Mouse (Mus musculus): Measurements from ENCODE around the gene Cytl1. TPM values are rescaled to one million over a fixed set of nuclear protein-coding genes. Genes with fewer than 3 reads are reported as not detected.

Cytl1 gene
- 0.94 and 1.2 TPM in 2 replicates for polyA plus RNA-seq (2012; rRNA removed)

DNA sequence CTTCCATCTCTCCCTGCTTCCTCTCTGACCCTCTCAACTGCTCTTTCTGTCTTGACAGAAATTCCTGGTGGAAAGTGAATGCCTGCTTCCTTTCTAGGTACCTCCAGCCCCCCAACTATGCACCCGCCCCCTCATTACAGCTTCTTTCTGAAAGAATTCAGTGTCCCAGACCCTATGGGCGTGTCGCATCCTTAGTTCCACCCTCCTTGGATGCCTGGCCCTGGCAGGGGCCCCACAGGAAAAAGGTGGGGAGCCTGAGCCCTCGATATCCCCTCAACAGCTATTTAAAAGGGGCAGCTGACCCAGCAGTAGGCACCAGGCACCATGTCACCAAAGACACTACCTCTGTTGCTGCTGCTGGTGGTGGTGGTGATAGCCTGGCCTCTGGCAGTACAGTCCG is at the start of gene Cytl1:
Gene Cytl1, plus strand, starts transcription at position 296 of the 400 bp plus-strand sequence.
- 64% methylated on average over 5 of the region's 5 CpGs for WGBS
- H3K27me3 ChIP-seq (ENCODE audit: control insufficient read depth, insufficient read depth, low read length) = no peaks in the 10 kb centered on the region
- H3K4me1 ChIP-seq (ENCODE audit: control insufficient read depth, insufficient read depth, insufficient read length) = no peaks in the 10 kb centered on the region
- no peak for DNase-seq (ENCODE audit: low read depth in 1 of 2, low spot score in 2 of 2)
- no peaks in the 10 kb centered on the region for H3K36me3 ChIP-seq (ENCODE audit: control insufficient read depth, insufficient read depth, low read length)
- TF ChIP-seq POLR2A (IDR thresholded peaks at IDR 0.05; ENCODE audit: low read depth, low read length) (no peak), CTCF (IDR thresholded peaks at IDR 0.05; ENCODE audit: extremely low read depth, insufficient read depth, insufficient read length, insufficient replicate concordance) (no peak)
- H3K27ac ChIP-seq (ENCODE audit: insufficient read depth, low read length) = no peak within 1 kb of the TSS
- no peak within 1 kb of the TSS for H3K4me3 ChIP-seq (ENCODE audit: extremely low read depth, insufficient read depth, insufficient read length)

DNA sequence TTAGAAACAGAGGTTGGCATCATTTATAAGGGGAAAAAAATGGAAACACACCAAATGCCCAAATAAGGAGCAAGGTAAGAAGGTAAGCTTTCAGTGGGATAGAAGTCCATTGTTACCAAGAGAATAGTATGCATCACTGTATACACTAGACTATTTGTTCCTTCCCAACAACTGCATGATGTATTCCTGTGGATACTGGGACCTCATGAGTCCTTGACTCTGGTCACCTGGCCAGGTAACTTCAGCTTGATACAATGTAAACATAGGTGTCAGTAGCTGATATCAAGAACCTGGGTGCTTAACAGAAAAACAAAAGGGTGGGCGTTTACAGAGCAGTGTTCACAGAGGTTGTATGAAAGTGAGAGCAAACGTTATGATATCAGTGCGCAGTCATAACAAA is 42.6 kb upstream of the Cytl1 start:
- no peak for DNase-seq (ENCODE audit: low read depth in 1 of 2, low spot score in 2 of 2)
- no peak overlapping the region for H3K27ac ChIP-seq (ENCODE audit: insufficient read depth, low read length)
- no peak overlapping the region for H3K4me3 ChIP-seq (ENCODE audit: extremely low read depth, insufficient read depth, insufficient read length)
- WGBS = 78% methylated on average over 3 of the region's 3 CpGs
- no peaks in the 10 kb centered on the region for H3K27me3 ChIP-seq (ENCODE audit: control insufficient read depth, insufficient read depth, low read length)
- TF ChIP-seq CTCF (IDR thresholded peaks at IDR 0.05; ENCODE audit: extremely low read depth, insufficient read depth, insufficient read length, insufficient replicate concordance) (no peak), POLR2A (IDR thresholded peaks at IDR 0.05; ENCODE audit: low read depth, low read length) (no peak)
- H3K4me1 ChIP-seq (ENCODE audit: control insufficient read depth, insufficient read depth, insufficient read length) = no peaks in the 10 kb centered on the region
- no peaks in the 10 kb centered on the region for H3K36me3 ChIP-seq (ENCODE audit: control insufficient read depth, insufficient read depth, low read length)

GRCm38 (mm10) chr5:37695773-37696172 is 39.5 kb upstream of the Cytl1 start:
- Histone ChIP-seq H3K4me1 (ENCODE audit: control insufficient read depth, insufficient read depth, insufficient read length) (no peaks in the 10 kb centered on the region), H3K36me3 (ENCODE audit: control insufficient read depth, insufficient read depth, low read length) (no peaks in the 10 kb centered on the region), H3K27ac (ENCODE audit: insufficient read depth, low read length) (no peak overlapping the region), H3K4me3 (ENCODE audit: extremely low read depth, insufficient read depth, insufficient read length) (no peak overlapping the region), H3K27me3 (ENCODE audit: control insufficient read depth, insufficient read depth, low read length) (no peaks in the 10 kb centered on the region)
- WGBS = 60% methylated on average over 4 of the region's 4 CpGs
- TF ChIP-seq CTCF (IDR thresholded peaks at IDR 0.05; ENCODE audit: extremely low read depth, insufficient read depth, insufficient read length, insufficient replicate concordance) = no peak
- TF ChIP-seq POLR2A (IDR thresholded peaks at IDR 0.05; ENCODE audit: low read depth, low read length) = no peak
- no peak for DNase-seq (ENCODE audit: low read depth in 1 of 2, low spot score in 2 of 2)

- Histone ChIP-seq H3K36me3 (ENCODE audit: control insufficient read depth, insufficient read depth, low read length) (no peaks in the 10 kb centered on the region), H3K4me1 (ENCODE audit: control insufficient read depth, insufficient read depth, insufficient read length) (no peaks in the 10 kb centered on the region), H3K4me3 (ENCODE audit: extremely low read depth, insufficient read depth, insufficient read length) (no peak overlapping the region), H3K27me3 (ENCODE audit: control insufficient read depth, insufficient read depth, low read length) (no peaks in the 10 kb centered on the region; the same call in 1 of the 2 replicates), H3K27ac (ENCODE audit: insufficient read depth, low read length) (no peak overlapping the region)
- DNase-seq (ENCODE audit: low read depth in 1 of 2, low spot score in 2 of 2) = no peak
- WGBS = 84% methylated on average over 7 of the region's 7 CpGs
- TF ChIP-seq CTCF (IDR thresholded peaks at IDR 0.05; ENCODE audit: extremely low read depth, insufficient read depth, insufficient read length, insufficient replicate concordance) (no peak), POLR2A (IDR thresholded peaks at IDR 0.05; ENCODE audit: low read depth, low read length) (no peak)
Measured at GRCm38 (mm10) chr5:37697286-37697685, 38.0 kb upstream of the Cytl1 start.

- TF ChIP-seq CTCF (IDR thresholded peaks at IDR 0.05; ENCODE audit: extremely low read depth, insufficient read depth, insufficient read length, insufficient replicate concordance) = no peak
- TF ChIP-seq POLR2A (IDR thresholded peaks at IDR 0.05; ENCODE audit: low read depth, low read length) = no peak
- H3K27me3 ChIP-seq (ENCODE audit: control insufficient read depth, insufficient read depth, low read length) = no peaks in the 10 kb centered on the region; the same call in 1 of the 2 replicates
- no peak overlapping the region for H3K4me3 ChIP-seq (ENCODE audit: extremely low read depth, insufficient read depth, insufficient read length)
- no peak overlapping the region for H3K27ac ChIP-seq (ENCODE audit: insufficient read depth, low read length)
- no peaks in the 10 kb centered on the region for H3K4me1 ChIP-seq (ENCODE audit: control insufficient read depth, insufficient read depth, insufficient read length)
- no peaks in the 10 kb centered on the region for H3K36me3 ChIP-seq (ENCODE audit: control insufficient read depth, insufficient read depth, low read length)
- DNase-seq (ENCODE audit: low read depth in 1 of 2, low spot score in 2 of 2) = no peak
- 40% methylated on average over 12 of the region's 12 CpGs for WGBS
Measured at GRCm38 (mm10) chr5:37699757-37700156, 35.6 kb upstream of the Cytl1 start.

DNA sequence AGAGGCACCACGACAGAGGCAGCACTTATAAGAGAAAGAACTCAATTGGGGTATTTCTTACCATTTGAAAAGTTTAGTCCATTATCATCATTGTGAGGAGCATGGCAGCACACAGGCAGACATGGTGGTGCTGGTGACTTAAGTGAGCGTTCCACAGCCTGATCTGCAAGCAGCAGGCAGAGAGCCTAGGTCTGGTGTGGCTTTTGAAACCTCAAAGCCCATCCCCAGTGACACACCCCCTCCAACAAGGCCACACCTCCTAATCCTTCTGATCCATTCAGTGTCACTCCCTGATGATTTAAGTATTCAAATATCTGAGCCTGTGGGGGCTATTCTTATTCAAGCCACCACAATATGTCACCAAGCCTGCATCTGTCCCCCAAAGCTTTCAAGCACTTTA is 30.4 kb upstream of the Cytl1 start:
- TF ChIP-seq POLR2A (IDR thresholded peaks at IDR 0.05; ENCODE audit: low read depth, low read length) (no peak), CTCF (IDR thresholded peaks at IDR 0.05; ENCODE audit: extremely low read depth, insufficient read depth, insufficient read length, insufficient replicate concordance) (no peak)
- WGBS = 73% methylated on average over 2 of the region's 2 CpGs

DNA sequence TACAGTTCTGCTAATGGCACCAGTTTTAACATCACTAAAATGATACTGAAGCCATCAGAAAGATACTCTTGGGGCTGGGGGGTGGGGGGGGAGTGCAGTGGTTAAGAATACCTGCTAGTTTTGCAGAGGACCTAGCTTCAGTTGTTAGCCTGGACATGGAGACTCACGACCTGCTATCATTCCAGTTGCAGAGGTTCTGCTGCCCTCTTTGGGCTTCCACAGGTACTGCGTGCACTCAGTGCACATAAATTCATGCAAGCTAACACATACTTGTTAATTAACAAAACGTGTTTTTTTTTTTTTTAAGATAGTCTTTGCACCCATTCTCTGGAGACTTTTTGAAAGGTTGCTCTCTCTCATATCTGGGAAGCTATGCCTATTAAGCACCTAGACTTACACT is 27.2 kb upstream of the Cytl1 start:
- TF ChIP-seq CTCF (IDR thresholded peaks at IDR 0.05; ENCODE audit: extremely low read depth, insufficient read depth, insufficient read length, insufficient replicate concordance) (no peak), POLR2A (IDR thresholded peaks at IDR 0.05; ENCODE audit: low read depth, low read length) (no peak)
- no peaks in the 10 kb centered on the region for H3K27me3 ChIP-seq (ENCODE audit: control insufficient read depth, insufficient read depth, low read length)
- DNase-seq (ENCODE audit: low read depth in 1 of 2, low spot score in 2 of 2) = no peak
- no peak overlapping the region for H3K4me3 ChIP-seq (ENCODE audit: extremely low read depth, insufficient read depth, insufficient read length)
- WGBS = 77% methylated on average over 3 of the region's 3 CpGs
- no peak overlapping the region for H3K27ac ChIP-seq (ENCODE audit: insufficient read depth, low read length)
- H3K4me1 ChIP-seq (ENCODE audit: control insufficient read depth, insufficient read depth, insufficient read length) = no peaks in the 10 kb centered on the region
- H3K36me3 ChIP-seq (ENCODE audit: control insufficient read depth, insufficient read depth, low read length) = no peaks in the 10 kb centered on the region

More for the DNA sequence above, 30.4 kb upstream of the Cytl1 start:
- no peaks in the 10 kb centered on the region for H3K36me3 ChIP-seq (ENCODE audit: control insufficient read depth, insufficient read depth, low read length)
- no peak overlapping the region for H3K4me3 ChIP-seq (ENCODE audit: extremely low read depth, insufficient read depth, insufficient read length)
- no peak overlapping the region for H3K27ac ChIP-seq (ENCODE audit: insufficient read depth, low read length)
- H3K27me3 ChIP-seq (ENCODE audit: control insufficient read depth, insufficient read depth, low read length) = no peaks in the 10 kb centered on the region; the same call in 1 of the 2 replicates
- DNase-seq (ENCODE audit: low read depth in 1 of 2, low spot score in 2 of 2) = no peak
- no peaks in the 10 kb centered on the region for H3K4me1 ChIP-seq (ENCODE audit: control insufficient read depth, insufficient read depth, insufficient read length)
